Mouse (Mus musculus) stomach, postnatal 0 days (tissue): ENCODE measurements around the gene Wdpcp.

Source experiments
- CTCF ChIP-seq: IDR thresholded peaks from 2 replicates; pipeline ENCODE4 v1.5.1; 2016; ENCODE audit warnings: antibody characterized with exemption, low read depth, mild to moderate bottlenecking, moderate library complexity
- EP300 ChIP-seq: optimal IDR thresholded peaks from 2 replicates; pipeline ENCODE3; 2016; ENCODE audit warnings: antibody characterized with exemption

DNA sequence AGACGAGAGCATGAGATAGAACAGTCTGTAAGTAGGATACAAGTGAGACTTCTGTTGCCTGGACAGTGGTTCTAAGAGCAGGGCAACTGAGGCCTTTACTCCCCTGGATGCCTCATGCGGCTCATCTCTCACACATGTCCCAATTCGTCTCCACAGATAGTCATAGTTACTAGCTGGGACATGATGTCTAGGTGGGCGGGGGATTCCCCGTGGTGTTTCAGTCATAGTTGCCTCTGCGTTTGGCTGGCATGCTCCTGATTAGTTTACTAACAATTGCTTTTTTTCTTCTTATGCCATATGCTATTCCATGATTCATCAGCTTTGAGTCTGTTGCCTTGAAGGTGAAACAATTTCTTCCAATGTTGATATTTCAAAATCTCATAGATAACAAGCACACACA is 116.4 kb downstream of the Wdpcp start:
- no peak for TF ChIP-seq CTCF
- TF ChIP-seq EP300 = no peak
